Mouse (Mus musculus) liver, postnatal 0 days (tissue): ENCODE results near the gene Kdm2a.
A peak's percentile ranks its signal among the peaks of the same experiment; 100 is the strongest.

ENCODE experiments used
- CTCF ChIP-seq: sonication (generic); IDR thresholded peaks from 2 replicates; pipeline ENCODE4 v1.5.1; 2016; ENCODE audit warnings: antibody characterized with exemption, low read depth
- EP300 ChIP-seq: IDR thresholded peaks from 2 replicates; pipeline ENCODE4 v1.6.1; 2016; ENCODE audit warnings: antibody characterized with exemption, low read depth, mild to moderate bottlenecking

DNA sequence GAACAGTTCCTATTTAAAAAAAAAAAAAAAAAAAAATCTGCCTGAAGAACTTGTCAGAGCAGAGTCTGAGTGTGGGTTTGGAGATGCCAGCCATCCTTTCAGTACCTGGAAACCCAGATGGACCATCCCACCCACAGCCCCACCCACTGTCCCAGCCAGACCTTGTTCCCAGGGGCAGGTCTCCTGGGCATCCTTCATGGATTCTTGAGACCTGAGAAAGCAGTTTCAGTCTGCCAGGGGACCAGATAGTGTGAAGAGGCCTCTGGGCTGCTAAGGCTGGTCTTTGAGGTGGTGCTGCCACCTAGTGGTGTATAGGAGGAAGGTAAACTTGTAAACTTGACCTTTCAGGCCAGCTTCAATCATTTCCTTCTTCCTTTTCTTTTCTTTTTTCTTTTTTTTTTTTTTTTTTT is 88.3 kb downstream of the Kdm2a start:
- TF ChIP-seq CTCF = peak; percentile 90
- no peak for TF ChIP-seq EP300
